Mouse (Mus musculus): ENCODE measurements around the gene Rtf1. TPM values are rescaled to one million over a fixed set of nuclear protein-coding genes. Genes with fewer than 3 reads are reported as not detected.

Rtf1 gene
- 7.8 and 8.9 TPM in 2 replicates for polyA plus RNA-seq (2012; rRNA removed)

GRCm38 (mm10) chr2:119674525-119675214 lies at the start of gene Rtf1:
Gene Rtf1 (plus strand): TSS chr2:119675068.

GRCm38 (mm10) chr2:119662220-119663182 lies 12.4 kb upstream of the Rtf1 start, which contains the start of gene Ndufaf1:
Gene Ndufaf1 (minus strand): TSS chr2:119662827.

GRCm38 (mm10) chr2:119741581-119742411 lies 66.9 kb downstream of the Rtf1 start, which contains the start of gene Itpka:
Gene Itpka (plus strand): TSS chr2:119742337.

GRCm38 (mm10) chr2:119760251-119760650 lies 85.4 kb downstream of the Rtf1 start, which contains the start of gene Ltk:
Gene Ltk (minus strand): TSS chr2:119760431.

Other genes starting within 250 kb of the Rtf1 start
- gene Ino80, start 197.4 kb upstream of the Rtf1 start, polyA plus RNA-seq (2012; rRNA removed): 6.9 and 7.2 TPM in 2 replicates
- 0.42 and 0.48 TPM in 2 replicates for gene Exd1, start 127.4 kb upstream of the Rtf1 start, polyA plus RNA-seq (2012; rRNA removed)
- 71.4 and 76.0 TPM in 2 replicates for gene Chp1, start 127.4 kb upstream of the Rtf1 start, polyA plus RNA-seq (2012; rRNA removed)
- gene Nusap1, start 56.8 kb upstream of the Rtf1 start, polyA plus RNA-seq (2012; rRNA removed): 0.69 and 1.2 TPM in 2 replicates
- 8.3 and 10.6 TPM in 2 replicates for gene Oip5, start 56.6 kb upstream of the Rtf1 start, polyA plus RNA-seq (2012; rRNA removed)
- 1.7 and 2.1 TPM in 2 replicates for gene Ndufaf1, start 12.2 kb upstream of the Rtf1 start, polyA plus RNA-seq (2012; rRNA removed)
- 6.8 and 8.2 TPM in 2 replicates for gene Itpka, start 67.3 kb downstream of the Rtf1 start, polyA plus RNA-seq (2012; rRNA removed)
- 1.1 and 1.9 TPM in 2 replicates for gene Ltk, start 85.4 kb downstream of the Rtf1 start, polyA plus RNA-seq (2012; rRNA removed)
- 53.2 and 54.5 TPM in 2 replicates for gene Rpap1, start 112.5 kb downstream of the Rtf1 start, polyA plus RNA-seq (2012; rRNA removed)
- gene Tyro3, start 122.7 kb downstream of the Rtf1 start, polyA plus RNA-seq (2012; rRNA removed): 32.2 and 33.1 TPM in 2 replicates
- gene Mga, start 222.2 kb downstream of the Rtf1 start, polyA plus RNA-seq (2012; rRNA removed): 15.4 and 24.5 TPM in 2 replicates